Mouse (Mus musculus): Measurements from ENCODE around the gene Tada2a. TPM values are rescaled to one million over a fixed set of nuclear protein-coding genes. Genes with fewer than 3 reads are reported as not detected.

The Tada2a gene
- polyA plus RNA-seq, 1 experiment from 2014 or later: 31.0 TPM

Other genes starting within 250 kb of the Tada2a start
- gene Ddx52, start 187.5 kb downstream of the Tada2a start, polyA plus RNA-seq (2014; fragmentation: Nextera tagmentation; extraction: Ambion mirVana): 22.5 and 28.8 TPM in 2 replicates
- 25.8 and 34.2 TPM in 2 replicates for gene Synrg, start 165.2 kb downstream of the Tada2a start, polyA plus RNA-seq (2014; fragmentation: Nextera tagmentation; extraction: Ambion mirVana)
- 8.4 and 9.0 TPM in 2 replicates for gene Dusp14, start 60.3 kb downstream of the Tada2a start, polyA plus RNA-seq (2014; fragmentation: Nextera tagmentation; extraction: Ambion mirVana)
- gene Acaca, start 72 bp upstream of the Tada2a start, polyA plus RNA-seq (2014; fragmentation: Nextera tagmentation; extraction: Ambion mirVana): 33.4 and 40.8 TPM in 2 replicates
- gene Gm11437, start 37.9 kb upstream of the Tada2a start, polyA plus RNA-seq (2014; fragmentation: Nextera tagmentation; extraction: Ambion mirVana): 0.29 TPM in 1 of 2 replicates, not detected in the other